Mouse (Mus musculus): ENCODE measurements at regions not wholly inside any gene's neighbourhood (a gene's known extent, or its start where the extent isn't known, plus 50 kb on each side); places are given as distances from the start of the nearest gene placed in this dataset.

DNA sequence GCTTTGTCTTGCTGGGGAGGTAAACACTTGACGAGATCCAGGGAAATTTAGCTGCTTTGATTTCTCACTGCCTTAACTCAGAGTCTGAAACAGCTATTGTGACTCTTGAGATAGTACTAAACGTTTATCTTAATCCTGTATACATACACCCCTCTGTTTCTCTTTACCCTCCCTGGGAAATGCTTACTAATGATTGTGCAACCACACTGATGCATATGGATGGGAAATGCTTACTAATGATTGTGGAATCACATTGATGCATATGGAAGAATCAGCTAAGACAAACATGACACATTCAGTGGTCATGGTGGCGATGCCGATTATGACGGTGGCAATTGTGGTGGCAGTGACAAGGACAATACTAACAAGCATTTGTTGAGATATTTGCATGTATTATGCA lies 58.9 kb upstream of the Sesn3 start:
- DNase-seq (ENCODE audit: low spot score) = no peak

DNA sequence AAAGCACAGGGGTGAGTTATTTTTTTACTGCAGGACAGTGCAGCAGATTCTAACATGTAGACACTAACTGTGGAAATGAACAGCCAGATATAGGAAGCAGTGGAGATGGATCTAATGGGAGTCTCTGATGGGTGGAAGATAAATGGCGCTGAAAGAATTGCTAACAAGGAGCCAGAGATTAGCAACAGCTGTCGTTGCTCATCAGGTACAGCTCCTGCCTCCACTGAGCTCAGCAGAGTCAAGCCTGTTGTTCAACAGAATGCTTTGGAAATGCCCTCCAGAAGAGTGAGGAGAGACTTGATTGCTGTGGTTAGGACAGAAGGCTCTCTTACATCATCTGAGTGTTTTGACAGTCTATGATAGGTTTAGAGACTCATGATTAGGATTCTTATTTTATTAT lies 51.9 kb upstream of the Sesn3 start:
- DNase-seq (ENCODE audit: low spot score) = no peak

All from c-Kit-positive CD71-positive TER-119-positive erythroid progenitor cells, embryonic 14.5 days (primary cell).